Mouse (Mus musculus): ENCODE measurements around the gene Mavs.
"Not testable (repeated sequence)": the region's sequence is repeated elsewhere in the genome, so short reads cannot be mapped to it uniquely, and the experiment has no call there.

Gene Mavs

GRCm38 (mm10) chr2:131211026-131211615 lies 22.7 kb upstream of the Mavs start:
- no peak for DNase-seq (ENCODE audit: extremely low spot score)

- DNase-seq (ENCODE audit: extremely low spot score): no peak
These were observed 20.1 kb upstream of the Mavs start for GRCm38 (mm10) chr2:131213773-131214172.

DNA sequence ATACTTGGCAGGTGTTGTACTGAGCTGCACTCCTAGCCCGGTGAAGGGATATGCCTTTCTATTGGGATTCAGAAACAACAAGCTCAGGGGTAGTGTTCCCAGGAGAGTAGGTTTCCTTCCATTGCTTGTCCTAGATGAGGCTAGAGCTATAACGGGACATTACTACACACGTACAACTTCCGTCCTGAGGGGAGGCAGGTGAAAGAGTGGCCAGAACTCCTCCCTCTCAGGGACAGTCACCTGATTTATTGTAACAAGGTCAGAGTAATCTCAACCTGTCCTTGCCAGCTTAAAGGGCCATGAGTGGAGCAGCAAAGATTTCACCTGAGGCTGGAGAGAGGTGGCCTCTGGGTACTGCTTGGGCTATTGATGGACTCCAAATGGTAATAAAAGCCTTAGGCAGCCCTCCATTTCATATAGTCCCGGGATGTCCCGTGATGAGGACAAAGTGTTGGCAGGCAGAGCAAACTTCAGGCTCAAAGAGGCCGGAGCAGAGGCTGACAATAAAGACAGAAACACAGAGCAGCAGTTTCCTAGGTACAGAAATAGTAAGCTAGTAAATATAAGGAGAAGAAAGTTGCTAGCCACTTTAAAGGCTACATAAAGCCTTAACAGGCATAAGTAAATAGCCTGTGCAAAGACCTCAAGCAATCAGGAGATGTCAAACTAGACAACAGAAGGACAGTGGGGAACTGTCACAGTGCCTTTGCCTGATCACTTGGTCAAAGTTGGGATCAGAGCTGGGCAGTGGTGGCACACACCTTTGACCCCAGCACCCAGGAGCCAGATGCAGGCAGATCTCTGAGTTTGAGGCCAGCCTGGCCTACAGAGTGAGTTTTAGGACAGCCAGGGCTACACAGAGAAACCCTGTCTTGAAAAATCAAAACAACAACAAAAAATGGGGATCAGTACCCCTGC lies 17.7 kb upstream of the Mavs start:
- no peak for DNase-seq (ENCODE audit: extremely low spot score)

- DNase-seq (ENCODE audit: extremely low spot score): no peak
These were observed 13.8 kb upstream of the Mavs start for GRCm38 (mm10) chr2:131220030-131220429.

DNA sequence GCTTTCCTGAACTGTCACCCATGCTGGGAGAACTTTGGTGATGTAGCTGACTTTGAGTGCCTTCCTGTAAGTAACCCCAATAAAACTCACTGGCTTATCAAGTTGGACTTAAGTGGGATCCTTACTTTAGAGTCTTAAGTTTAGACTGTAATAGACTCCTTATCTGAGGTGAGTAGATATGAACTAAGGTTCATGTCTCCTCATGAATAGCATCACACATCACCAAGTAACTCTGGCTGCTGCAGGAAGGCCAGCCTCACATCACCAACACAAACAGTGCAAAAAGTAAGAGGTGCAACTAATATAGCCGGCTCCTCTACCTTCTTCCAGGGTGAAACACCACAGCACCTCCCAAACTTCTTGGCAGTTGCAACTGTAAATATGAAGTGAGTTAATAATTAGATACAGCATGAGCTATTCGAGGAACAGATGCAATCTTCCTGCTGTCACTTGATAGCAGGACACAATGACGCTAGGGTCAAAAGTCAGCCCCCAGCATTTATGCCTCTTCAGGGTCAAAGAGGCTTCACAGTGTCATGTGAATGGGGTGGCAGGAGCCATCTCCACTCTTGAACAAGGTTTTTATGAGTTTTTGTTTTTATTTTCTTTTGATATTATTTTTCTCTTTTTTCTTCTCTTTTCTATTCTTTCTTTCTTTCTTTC lies 11.9 kb upstream of the Mavs start:
- no peak for DNase-seq (ENCODE audit: extremely low spot score)

- DNase-seq (ENCODE audit: extremely low spot score): no peak
These were observed 11.3 kb upstream of the Mavs start for GRCm38 (mm10) chr2:131222562-131222961.

DNA sequence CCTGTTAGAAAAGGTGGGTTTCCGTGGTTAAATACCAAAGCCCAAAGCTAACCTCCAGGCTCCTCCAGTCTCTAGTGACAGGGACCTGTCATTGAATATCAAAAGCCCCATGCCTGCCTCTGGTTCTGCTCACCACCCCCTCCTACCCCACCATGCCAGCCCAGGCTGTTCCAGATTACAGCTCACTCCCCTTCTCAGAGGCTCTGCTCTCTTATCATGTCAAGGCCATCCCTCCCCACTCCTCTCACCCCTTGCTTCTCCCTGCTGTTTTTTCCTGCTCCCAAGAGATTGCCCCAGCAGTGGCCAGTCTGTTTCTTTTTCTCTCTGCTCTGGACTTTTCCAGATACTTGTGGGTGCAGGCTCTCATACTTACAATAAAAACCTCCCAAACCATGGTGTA lies 10.3 kb upstream of the Mavs start:
- no peak for DNase-seq (ENCODE audit: extremely low spot score)

DNA sequence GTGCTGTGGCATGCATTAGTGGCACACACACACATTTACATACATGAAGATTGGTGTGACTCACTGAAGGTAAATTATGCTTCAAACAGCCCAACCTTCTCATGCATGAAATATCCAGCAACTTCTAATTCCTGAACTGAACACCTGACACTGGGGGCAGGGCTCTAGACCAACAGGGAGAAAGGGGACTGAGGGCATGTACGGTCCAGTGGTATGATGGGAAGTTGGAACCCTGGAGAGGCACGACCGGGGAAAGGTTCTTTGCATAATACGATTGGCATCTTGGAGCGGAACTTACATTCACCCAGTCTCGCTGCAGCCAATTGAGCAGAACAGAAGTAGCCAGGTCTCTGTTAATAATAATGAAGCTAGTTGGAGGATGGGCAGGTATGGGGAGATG lies 8.7 kb upstream of the Mavs start:
- DNase-seq (ENCODE audit: extremely low spot score): no peak

DNA sequence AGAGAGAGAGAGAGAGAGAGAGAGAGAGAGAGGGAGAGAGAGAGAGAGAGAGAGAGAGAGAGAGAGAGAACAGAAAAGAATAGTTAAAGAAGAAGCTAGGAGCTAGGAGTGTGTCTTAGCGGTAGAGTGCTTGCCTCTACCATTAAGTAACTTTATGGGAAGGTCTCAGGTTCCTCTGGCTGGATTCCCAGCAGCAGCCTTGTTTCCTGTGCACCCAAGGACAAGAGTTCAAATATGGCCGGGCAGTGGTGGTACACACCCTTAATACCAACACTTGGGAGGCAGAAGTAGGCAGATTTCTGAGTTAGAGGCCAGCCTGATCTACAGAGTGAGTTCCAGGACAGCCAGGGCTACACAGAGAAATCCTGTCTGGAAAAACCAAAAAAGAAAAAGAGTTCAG lies 7.2 kb upstream of the Mavs start:
- not testable (repeated sequence) for DNase-seq (ENCODE audit: extremely low spot score)

DNA sequence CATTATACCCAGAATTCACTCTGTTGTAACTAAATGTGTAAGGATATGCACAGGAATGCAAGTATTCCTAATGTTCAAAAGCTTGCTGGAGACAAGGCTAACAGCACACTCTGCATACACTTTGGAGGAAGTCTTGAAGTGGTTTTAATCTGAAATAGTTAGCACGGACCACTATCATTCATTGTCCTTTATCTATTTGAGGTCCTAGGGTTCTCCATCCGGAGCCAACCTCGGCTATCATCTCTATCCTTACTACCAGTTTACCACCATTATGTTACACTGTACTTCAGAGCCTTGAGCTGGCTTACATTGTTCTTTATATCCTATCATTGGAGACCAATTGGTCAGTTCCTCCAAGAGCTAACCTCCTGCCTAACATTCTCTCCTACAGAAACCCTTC lies 6.6 kb upstream of the Mavs start:
- no peak for DNase-seq (ENCODE audit: extremely low spot score)

DNA sequence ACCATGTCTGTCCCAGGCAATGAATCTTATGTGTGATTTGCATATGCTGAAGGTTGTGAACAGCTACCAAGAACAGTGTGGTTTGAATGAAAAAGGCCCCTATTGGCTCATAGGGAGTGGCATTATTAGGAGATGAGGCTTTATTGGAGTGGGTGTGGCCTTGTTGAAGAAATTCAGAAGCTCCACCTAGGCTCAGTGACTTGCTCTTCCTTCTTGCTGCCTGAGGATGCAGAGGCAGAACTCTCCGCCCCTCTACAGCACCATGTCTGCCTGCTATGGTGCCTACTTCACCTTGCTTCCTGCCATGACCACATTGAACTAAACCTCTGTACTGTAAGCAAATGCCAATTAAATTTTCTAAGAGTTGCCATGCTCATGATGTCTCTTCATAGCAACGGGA lies 1.3 kb upstream of the Mavs start:
- no peak for DNase-seq (ENCODE audit: extremely low spot score)

DNA sequence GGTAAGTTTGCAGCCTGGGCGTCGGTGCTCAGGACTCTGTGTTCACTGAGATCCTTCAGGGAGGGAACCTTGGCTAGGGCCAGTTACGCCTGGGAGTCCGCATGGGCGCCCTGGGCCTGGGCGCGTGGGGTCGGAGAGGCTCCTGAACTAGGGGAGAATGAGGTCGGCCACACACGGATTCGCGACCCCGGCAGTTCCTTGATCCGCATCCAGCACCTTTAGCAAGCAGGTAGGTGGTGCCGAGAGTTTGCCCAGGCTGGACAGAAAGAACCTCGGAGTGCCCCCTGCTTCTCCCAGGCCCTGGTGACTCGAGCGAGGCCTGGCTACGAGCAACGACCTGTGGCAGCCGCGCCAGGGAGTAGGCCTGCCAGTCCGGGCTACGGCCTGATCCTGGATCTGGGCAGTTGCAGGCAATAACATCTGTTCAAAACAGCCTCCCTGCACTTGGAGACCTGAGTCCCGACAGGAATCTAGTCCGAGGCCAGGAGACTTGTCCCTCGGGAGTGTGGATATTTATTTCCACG lies 326 bp downstream of the Mavs start:
- no peak for DNase-seq (ENCODE audit: extremely low spot score)

GRCm38 (mm10) chr2:131234970-131235635 lies 1.2 kb downstream of the Mavs start:
- DNase-seq (ENCODE audit: extremely low spot score): no peak

DNA sequence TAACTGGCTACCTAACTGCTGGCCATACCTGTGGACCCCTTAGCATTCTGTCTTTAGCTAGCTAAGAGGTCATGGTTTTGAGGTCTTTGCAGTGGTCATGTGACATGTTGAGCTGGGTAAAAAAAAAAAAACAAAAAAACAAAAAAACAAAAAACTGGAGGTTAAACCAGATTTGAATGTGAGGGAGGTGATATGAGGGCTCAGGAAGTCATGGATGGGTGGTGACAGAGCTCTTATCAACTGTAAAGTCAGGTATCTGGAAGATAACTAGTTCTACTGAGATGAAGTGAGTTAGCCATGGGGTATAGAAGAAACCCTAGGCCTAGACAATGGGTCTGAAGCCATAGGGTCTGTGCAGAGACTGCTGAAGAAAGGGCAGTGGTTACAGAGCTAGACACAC lies 8.3 kb downstream of the Mavs start:
- DNase-seq (ENCODE audit: extremely low spot score): no peak

DNA sequence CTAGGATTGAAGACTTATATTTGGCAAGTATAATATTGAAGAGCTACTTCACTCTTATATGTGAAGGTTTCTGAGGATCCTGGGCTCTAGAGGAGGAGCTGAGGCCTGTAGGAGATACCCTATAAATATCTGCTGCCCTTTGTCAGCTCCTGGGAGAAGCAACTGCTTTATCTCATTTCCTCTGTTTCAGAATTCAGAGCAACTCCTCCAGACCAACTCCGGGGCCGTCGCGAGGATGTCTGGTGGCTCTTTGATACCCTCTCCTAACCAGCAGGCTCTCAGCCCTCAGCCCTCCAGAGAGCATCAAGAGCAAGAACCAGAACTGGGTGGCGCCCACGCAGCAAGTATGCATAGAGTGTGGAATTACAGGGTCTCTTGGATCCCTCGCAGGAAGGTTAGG lies 9.1 kb downstream of the Mavs start:
- DNase-seq (ENCODE audit: extremely low spot score): no peak

GRCm38 (mm10) chr2:131253681-131254328 lies 19.9 kb downstream of the Mavs start:
- peak; percentile 62 for DNase-seq (ENCODE audit: extremely low spot score)

DNA sequence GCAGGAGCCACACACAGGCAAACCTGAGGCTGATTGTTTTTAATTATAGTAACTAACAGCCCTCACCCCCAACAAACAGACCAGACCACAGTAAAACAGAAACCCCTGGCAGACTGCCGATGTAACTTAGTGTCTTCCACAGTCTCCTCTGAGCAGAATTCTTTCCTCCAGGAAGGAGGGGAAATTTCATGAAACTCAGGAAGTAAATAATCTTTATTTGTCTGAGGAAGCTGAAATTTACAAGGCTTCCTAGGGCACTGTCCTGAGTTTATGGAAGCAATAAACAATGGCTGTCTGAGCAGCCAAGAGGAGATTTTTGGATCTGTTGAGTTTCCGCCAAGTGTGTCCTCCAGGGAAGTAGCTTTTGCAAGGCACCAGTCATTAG lies 20.5 kb downstream of the Mavs start:
- no peak for DNase-seq (ENCODE audit: extremely low spot score)

GRCm38 (mm10) chr2:131255738-131256137 lies 21.9 kb downstream of the Mavs start:
- DNase-seq (ENCODE audit: extremely low spot score): no peak

- no peak for DNase-seq (ENCODE audit: extremely low spot score)
These were observed 24.8 kb downstream of the Mavs start for GRCm38 (mm10) chr2:131258693-131259092.

GRCm38 (mm10) chr2:131260544-131261307 lies 26.9 kb downstream of the Mavs start:
- peak; percentile 8 for DNase-seq (ENCODE audit: extremely low spot score)
